Mouse (Mus musculus): ENCODE data around the gene Olfr164. TPM values are rescaled to one million over a fixed set of nuclear protein-coding genes. Genes with fewer than 3 reads are reported as not detected.

The Olfr164 gene
- 0.16 TPM in 1 of 2 replicates, not detected in the other for polyA plus RNA-seq (2014; fragmentation: Nextera tagmentation; extraction: Ambion mirVana)

DNA sequence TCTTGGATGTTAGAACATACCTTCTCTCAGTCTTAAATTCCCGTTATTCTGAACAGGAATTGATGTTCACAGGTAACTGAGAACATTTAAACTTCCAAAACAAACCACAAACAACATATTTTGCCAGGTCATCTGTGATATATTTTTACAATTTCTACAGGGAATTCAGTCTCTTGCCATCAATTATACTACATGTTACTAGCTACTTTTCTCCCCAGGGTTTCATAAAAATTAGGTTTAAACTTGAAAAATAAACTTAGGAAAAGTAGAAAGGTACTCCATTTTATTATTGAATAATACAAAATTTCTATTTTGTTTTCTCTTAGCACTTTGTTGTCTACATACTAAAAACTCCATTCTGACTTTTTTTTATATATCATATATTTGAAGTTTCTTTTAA, at the start of gene Olfr164:
Gene Olfr164 (minus strand): TSS at position 101 of the 400 bp plus-strand sequence.
- Histone ChIP-seq H3K9me3 (ENCODE audit: control insufficient read depth, low read length) (no peaks in the 10 kb centered on the region), H3K36me3 (ENCODE audit: control insufficient read depth, insufficient read depth, low read length) (no peaks in the 10 kb centered on the region), H3K9ac (ENCODE audit: low read length) (no peak within 1 kb of the TSS), H3K4me2 (no peak within 1 kb of the TSS), H3K4me3 (ENCODE audit: low read depth, low read length) (no peak within 1 kb of the TSS), H3K27me3 (ENCODE audit: control insufficient read depth, insufficient read depth, low read length) (no peaks in the 10 kb centered on the region), H3K4me1 (ENCODE audit: control insufficient read depth, insufficient read depth, low read length) (no peaks in the 10 kb centered on the region), H3K27ac (ENCODE audit: low read depth, low read length) (no peak within 1 kb of the TSS)
- DNase-seq (ENCODE audit: low spot score, missing footprints) (no peak), ATAC-seq (ENCODE audit: low FRiP score) (no peak)
- 52% methylated on average over 1 of the region's 1 CpGs for WGBS

DNA sequence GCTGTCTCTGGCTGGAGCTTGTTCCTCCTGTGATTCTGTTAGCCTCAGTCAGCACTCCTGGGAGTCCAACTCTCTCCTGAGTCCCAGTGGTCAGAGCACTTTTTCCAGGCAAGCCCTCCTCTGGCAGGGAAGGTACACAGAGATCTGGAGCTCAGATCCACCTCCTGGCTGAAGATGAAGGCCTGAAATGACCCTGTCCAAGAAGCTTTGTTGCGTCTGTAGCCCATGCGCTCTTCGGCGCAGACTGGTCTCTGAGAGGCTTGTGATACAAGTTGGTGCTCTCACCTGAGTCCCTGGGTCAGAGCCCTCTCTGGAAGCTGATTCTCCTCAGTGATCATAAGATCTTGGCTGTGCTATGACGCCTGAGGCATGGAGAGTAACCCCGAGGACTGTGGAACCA, 35.2 kb upstream of the Olfr164 start:
- Histone ChIP-seq H3K27ac (ENCODE audit: low read depth, low read length) (no peak overlapping the region), H3K36me3 (ENCODE audit: control insufficient read depth, insufficient read depth, low read length) (no peaks in the 10 kb centered on the region), H3K4me1 (ENCODE audit: control insufficient read depth, insufficient read depth, low read length) (no peaks in the 10 kb centered on the region), H3K4me3 (ENCODE audit: low read depth, low read length) (no peak overlapping the region), H3K9me3 (ENCODE audit: control insufficient read depth, low read length) (no peaks in the 10 kb centered on the region), H3K27me3 (ENCODE audit: control insufficient read depth, insufficient read depth, low read length) (no peaks in the 10 kb centered on the region), H3K4me2 (no peak overlapping the region), H3K9ac (ENCODE audit: low read length) (no peak overlapping the region)
- DNase-seq (ENCODE audit: low spot score, missing footprints) = no peak
- ATAC-seq (ENCODE audit: low FRiP score) = no peak
- 92% methylated on average over 6 of the region's 6 CpGs for WGBS

DNA sequence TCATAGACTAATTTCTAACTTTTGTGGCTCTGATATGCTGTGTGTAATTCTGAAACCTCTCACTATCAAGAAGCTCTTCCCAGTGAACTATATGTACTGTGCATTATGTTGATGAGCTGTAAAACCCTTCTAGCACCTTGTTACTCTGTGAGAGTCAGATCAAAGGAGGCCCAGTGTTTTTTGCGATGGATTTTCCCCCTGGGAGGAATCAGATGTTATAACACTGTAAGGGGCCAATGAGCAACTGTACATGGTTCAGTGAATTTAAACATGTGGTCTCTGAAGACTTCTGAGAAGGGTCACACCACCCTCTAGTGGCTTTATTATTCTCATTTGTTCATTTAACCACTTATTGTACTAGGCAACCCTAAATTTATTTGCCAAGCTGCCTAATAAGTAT, 50.6 kb downstream of the Olfr164 start:
- H3K4me2 ChIP-seq = no peak overlapping the region
- 30% methylated on average over 1 of the region's 1 CpGs for WGBS
- no peak overlapping the region for H3K27ac ChIP-seq (ENCODE audit: low read depth, low read length)
- DNase-seq (ENCODE audit: low spot score, missing footprints) (no peak), ATAC-seq (ENCODE audit: low FRiP score) (no peak)
- H3K36me3 ChIP-seq (ENCODE audit: control insufficient read depth, insufficient read depth, low read length) = no peaks in the 10 kb centered on the region
- H3K4me1 ChIP-seq (ENCODE audit: control insufficient read depth, insufficient read depth, low read length) = no peaks in the 10 kb centered on the region
- H3K27me3 ChIP-seq (ENCODE audit: control insufficient read depth, insufficient read depth, low read length) = no peaks in the 10 kb centered on the region
- no peak overlapping the region for H3K4me3 ChIP-seq (ENCODE audit: low read depth, low read length)
- H3K9ac ChIP-seq (ENCODE audit: low read length) = no peak overlapping the region
- H3K9me3 ChIP-seq (ENCODE audit: control insufficient read depth, low read length) = no peaks in the 10 kb centered on the region

DNA sequence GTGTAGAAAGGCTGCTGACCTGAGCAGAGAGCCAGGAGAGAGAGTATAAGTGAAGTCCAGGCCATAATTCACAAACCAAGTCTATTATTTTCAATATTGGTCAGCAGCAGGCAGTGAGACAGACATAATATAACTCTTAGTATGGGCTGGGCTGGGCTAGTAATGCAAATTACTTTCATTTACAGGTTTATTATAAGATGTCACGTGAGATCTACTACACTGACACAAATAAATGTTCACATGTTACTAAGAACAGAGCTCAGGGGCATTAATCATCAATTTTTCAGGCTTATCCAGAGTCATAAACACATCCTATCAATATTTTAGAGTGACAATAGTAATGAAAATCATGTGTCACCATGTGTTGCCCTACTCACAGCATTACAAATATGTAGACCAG, 53.1 kb downstream of the Olfr164 start:
- DNase-seq (ENCODE audit: low spot score, missing footprints) (no peak), ATAC-seq (ENCODE audit: low FRiP score) (no peak)
- no peak overlapping the region for H3K9ac ChIP-seq (ENCODE audit: low read length)
- no peak overlapping the region for H3K4me2 ChIP-seq
- H3K27ac ChIP-seq (ENCODE audit: low read depth, low read length) = no peak overlapping the region
- WGBS = 51% methylated on average over 1 of the region's 1 CpGs
- H3K27me3 ChIP-seq (ENCODE audit: control insufficient read depth, insufficient read depth, low read length) = no peaks in the 10 kb centered on the region
- no peaks in the 10 kb centered on the region for H3K36me3 ChIP-seq (ENCODE audit: control insufficient read depth, insufficient read depth, low read length)
- H3K9me3 ChIP-seq (ENCODE audit: control insufficient read depth, low read length) = no peaks in the 10 kb centered on the region
- no peak overlapping the region for H3K4me3 ChIP-seq (ENCODE audit: low read depth, low read length)
- no peaks in the 10 kb centered on the region for H3K4me1 ChIP-seq (ENCODE audit: control insufficient read depth, insufficient read depth, low read length)

DNA sequence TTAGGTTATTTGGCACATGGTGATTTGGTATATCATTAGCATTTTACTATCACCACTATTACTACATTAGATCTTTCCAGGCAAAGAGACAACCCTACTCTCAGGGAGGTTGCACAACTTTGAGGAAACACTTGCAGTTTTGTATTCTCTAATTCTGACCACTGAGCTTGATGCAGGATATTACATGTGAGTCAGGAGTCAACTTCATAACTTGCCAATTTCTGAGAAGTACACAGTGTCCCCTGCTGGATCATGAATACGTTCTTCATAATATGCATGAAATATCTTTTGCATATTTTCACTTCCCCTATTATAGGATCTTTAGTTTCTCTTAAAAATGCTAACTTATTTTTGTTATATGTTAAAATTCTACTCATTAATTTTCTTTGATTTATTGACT, 68.0 kb downstream of the Olfr164 start:
- Histone ChIP-seq H3K27me3 (ENCODE audit: control insufficient read depth, insufficient read depth, low read length) (no peaks in the 10 kb centered on the region), H3K4me2 (no peak overlapping the region), H3K9ac (ENCODE audit: low read length) (no peak overlapping the region), H3K9me3 (ENCODE audit: control insufficient read depth, low read length) (no peaks in the 10 kb centered on the region), H3K4me3 (ENCODE audit: low read depth, low read length) (no peak overlapping the region), H3K4me1 (ENCODE audit: control insufficient read depth, insufficient read depth, low read length) (no peaks in the 10 kb centered on the region), H3K36me3 (ENCODE audit: control insufficient read depth, insufficient read depth, low read length) (no peaks in the 10 kb centered on the region), H3K27ac (ENCODE audit: low read depth, low read length) (no peak overlapping the region)
- no peak for DNase-seq (ENCODE audit: low spot score, missing footprints)
- 78% methylated on average over 1 of the region's 1 CpGs for WGBS
- ATAC-seq (ENCODE audit: low FRiP score) = no peak

DNA sequence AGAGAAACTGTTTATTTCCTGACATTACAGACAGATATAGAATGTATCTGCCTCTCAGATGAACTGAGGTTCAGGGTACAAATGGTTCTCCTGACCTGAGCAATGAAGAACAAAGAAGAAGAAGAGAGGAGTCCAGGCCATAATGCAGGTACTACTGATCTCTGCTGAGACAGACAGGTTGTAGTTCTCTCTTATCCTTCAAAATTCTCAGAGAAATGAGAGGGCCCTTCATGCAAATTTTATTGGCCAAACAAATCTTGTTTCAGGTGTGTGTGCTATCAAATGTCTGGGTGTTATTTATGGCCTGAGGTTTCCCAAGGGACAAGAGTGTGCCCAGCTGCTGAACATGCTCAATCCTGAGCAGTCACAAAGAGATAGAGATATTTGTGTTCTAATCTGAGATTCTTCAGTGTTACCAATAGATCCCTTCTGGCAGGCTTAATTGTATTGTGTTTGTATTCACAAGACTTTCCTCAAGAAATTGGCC, 72.3 kb downstream of the Olfr164 start:
- no peaks in the 10 kb centered on the region for H3K27me3 ChIP-seq (ENCODE audit: control insufficient read depth, insufficient read depth, low read length)
- no peak overlapping the region for H3K9ac ChIP-seq (ENCODE audit: low read length)
- no peak overlapping the region for H3K4me3 ChIP-seq (ENCODE audit: low read depth, low read length)
- no peak overlapping the region for H3K4me2 ChIP-seq
- H3K4me1 ChIP-seq (ENCODE audit: control insufficient read depth, insufficient read depth, low read length) = no peaks in the 10 kb centered on the region
- H3K9me3 ChIP-seq (ENCODE audit: control insufficient read depth, low read length) = no peaks in the 10 kb centered on the region
- DNase-seq (ENCODE audit: low spot score, missing footprints) (no peak), ATAC-seq (ENCODE audit: low FRiP score) (no peak)
- no peak overlapping the region for H3K27ac ChIP-seq (ENCODE audit: low read depth, low read length)
- no peaks in the 10 kb centered on the region for H3K36me3 ChIP-seq (ENCODE audit: control insufficient read depth, insufficient read depth, low read length)

DNA sequence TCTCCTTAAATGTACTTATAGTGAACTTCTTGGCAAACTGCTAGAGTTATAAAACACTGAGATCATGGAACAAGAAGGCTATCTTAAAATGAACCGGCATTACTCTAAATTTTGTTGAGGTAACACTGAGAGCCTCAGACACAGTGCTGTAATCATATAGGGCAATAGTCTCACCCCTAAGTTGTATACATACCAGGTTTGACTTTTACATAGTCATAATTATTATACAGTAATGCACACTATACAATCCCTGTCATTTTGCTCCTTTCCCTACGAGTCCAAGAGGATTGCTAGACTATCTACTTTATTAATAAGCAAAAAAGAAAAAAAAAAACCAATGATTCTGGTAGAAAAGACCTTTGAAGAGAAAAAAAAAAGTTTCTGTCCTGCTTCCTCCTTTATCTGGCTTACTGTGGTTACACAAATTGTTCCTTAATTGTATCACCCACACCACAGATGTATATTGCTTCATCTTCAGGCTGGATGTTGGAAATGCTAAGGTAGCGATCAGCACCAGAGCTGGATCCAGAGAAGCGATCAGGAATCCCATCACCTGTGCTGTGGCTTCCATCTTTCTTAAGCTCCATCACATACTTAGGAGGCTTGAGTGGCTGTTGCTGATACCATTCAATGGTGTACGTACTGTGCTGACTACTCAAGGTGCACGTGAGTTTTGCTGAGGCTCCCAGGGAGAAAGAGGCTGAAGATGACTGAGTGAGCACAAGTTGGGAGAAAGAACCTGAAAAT, 72.9 kb downstream of the Olfr164 start:
- H3K36me3 ChIP-seq (ENCODE audit: control insufficient read depth, insufficient read depth, low read length) = no peaks in the 10 kb centered on the region
- no peak for ATAC-seq (ENCODE audit: low FRiP score)
- H3K4me3 ChIP-seq (ENCODE audit: low read depth, low read length) = no peak overlapping the region
- no peak overlapping the region for H3K9ac ChIP-seq (ENCODE audit: low read length)
- no peak overlapping the region for H3K27ac ChIP-seq (ENCODE audit: low read depth, low read length)
- no peaks in the 10 kb centered on the region for H3K9me3 ChIP-seq (ENCODE audit: control insufficient read depth, low read length)
- DNase-seq (ENCODE audit: low spot score, missing footprints) = no peak
- 86% methylated on average over 6 of the region's 6 CpGs for WGBS
- H3K4me2 ChIP-seq = no peak overlapping the region
- H3K27me3 ChIP-seq (ENCODE audit: control insufficient read depth, insufficient read depth, low read length) = no peaks in the 10 kb centered on the region
- H3K4me1 ChIP-seq (ENCODE audit: control insufficient read depth, insufficient read depth, low read length) = no peaks in the 10 kb centered on the region

DNA sequence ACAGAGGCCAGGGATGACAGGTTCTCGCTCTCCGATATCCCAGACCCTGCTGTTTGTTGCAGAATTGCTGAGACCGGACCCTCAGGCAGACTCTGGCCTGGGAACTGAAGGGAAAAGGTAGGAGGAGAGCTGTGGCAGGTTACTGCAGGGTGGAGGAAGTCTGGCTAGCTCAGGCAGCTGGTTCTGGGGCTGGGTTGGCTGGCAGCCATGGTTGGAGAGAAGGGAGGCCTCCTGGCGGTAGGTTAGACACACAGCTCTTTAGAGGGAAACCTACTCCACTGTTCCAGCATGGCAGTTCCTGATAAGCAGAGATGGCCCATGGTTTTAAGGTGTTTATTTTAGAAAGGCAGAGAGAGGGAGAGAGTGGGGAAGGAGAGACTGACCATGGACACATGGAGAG, 77.1 kb downstream of the Olfr164 start:
- no peak for ATAC-seq (ENCODE audit: low FRiP score)
- no peak for DNase-seq (ENCODE audit: low spot score, missing footprints)
- Histone ChIP-seq H3K27ac (ENCODE audit: low read depth, low read length) (no peak overlapping the region), H3K9ac (ENCODE audit: low read length) (no peak overlapping the region), H3K27me3 (ENCODE audit: control insufficient read depth, insufficient read depth, low read length) (no peaks in the 10 kb centered on the region), H3K4me3 (ENCODE audit: low read depth, low read length) (no peak overlapping the region), H3K4me2 (no peak overlapping the region), H3K36me3 (ENCODE audit: control insufficient read depth, insufficient read depth, low read length) (no peaks in the 10 kb centered on the region), H3K4me1 (ENCODE audit: control insufficient read depth, insufficient read depth, low read length) (no peaks in the 10 kb centered on the region), H3K9me3 (ENCODE audit: control insufficient read depth, low read length) (no peaks in the 10 kb centered on the region)
- 91% methylated on average over 4 of the region's 4 CpGs for WGBS
